Mouse (Mus musculus): ENCODE measurements around the gene Dusp12. TPM values are rescaled to one million over a fixed set of nuclear protein-coding genes. Genes with fewer than 3 reads are reported as not detected.

Gene Dusp12
- total RNA-seq, 2 experiments from 2014 or later: 14.9 to 20.4 TPM

DNA sequence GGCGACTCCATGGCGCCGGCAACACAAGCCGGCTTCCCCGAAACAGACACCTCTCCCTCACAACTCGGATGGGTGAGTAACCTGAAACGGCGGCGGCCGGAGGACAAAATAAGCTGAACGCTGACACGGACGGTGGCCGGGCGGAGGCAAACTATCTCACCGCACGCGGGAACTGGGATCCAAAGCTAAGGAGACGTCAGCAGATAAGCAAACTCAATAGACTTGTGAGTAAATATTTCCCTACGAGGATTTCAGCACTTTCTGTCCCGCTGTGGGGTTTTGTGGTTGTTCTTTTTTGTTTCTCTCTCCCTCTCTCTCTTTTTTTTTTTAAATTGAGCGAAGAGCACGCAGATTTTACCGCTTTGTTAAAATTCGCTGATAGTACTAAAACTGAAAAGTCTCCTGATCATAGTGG, 17.6 kb downstream of the Dusp12 start, which contains the start of gene Atf6:
Gene Atf6, minus strand, starts transcription at position 81 of the 415 bp plus-strand sequence.
- peak; percentile 94 to 96 for DNase-seq (ENCODE audit: extremely low spot score in 1 of 2, low spot score in 2 of 2)

DNA sequence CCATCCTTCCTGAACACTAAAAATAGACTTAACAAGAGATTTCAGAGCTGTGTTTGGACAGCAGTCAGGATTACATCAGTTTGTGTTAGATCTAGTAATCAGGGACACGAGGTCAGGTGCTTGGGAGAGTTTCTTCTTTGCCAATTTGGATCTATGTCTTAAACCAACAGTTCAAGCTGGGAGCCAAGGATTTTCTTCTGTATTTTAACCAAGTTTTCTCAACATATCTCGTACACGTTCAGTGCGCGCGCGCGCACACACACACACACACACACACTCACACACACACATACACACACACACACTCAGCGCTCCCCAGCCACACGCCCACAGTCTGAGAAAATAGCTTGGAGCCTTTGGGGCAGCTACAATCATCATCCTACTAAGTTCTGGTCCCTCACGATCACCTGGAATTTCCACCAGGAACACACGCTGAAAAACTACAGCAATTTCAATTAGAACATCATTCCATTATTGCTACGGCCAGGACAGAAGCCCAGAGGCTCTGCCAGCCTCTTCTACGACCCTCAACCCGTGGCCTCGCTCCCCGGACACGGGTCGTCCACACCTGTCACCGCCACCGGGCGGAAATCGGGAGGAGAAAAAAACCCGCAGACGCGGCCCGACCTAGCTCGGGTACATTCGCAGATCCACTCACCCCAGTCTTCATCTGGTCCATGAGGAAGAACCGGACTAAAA, 18.2 kb downstream of the Dusp12 start:
- intact Hi-C loops (cut with DNase I): no loop called here
- no peak for DNase-seq (ENCODE audit: extremely low spot score in 1 of 2, low spot score in 2 of 2)

More for the DNA sequence above, 17.6 kb downstream of the Dusp12 start, which contains the start of gene Atf6:
- intact Hi-C loops (cut with DNase I): no loop called here

DNA sequence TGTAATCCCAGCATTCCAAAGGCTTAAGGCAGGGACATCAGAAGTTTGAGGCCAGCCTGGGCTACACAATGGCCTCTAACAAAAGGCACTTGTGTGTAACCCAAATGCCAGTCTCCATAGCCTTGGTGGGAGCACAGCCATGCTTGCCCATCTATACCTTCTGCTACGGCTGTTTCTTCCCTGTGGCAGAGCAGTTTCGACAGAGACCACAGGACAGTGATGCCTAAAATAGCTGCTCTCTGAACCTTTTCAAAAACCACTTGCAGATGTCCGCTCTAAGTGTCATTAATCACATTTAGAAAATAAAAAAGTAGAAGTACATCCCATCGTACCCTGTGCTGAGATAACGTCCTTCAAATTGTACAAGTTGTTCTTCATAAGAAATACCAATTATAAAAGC, 19.9 kb downstream of the Dusp12 start:
- intact Hi-C loops (cut with DNase I): no loop called here
- no peak for DNase-seq (ENCODE audit: extremely low spot score in 1 of 2, low spot score in 2 of 2)

- DNase-seq (ENCODE audit: extremely low spot score in 1 of 2, low spot score in 2 of 2): no peak
- intact Hi-C loops (cut with DNase I): no loop called here
Measured at GRCm38 (mm10) chr1:170864754-170865153, 20.6 kb downstream of the Dusp12 start.

- no peak for DNase-seq (ENCODE audit: extremely low spot score in 1 of 2, low spot score in 2 of 2)
- intact Hi-C loops (cut with DNase I): no loop called here
Measured at GRCm38 (mm10) chr1:170864234-170864633, 21.1 kb downstream of the Dusp12 start.

DNA sequence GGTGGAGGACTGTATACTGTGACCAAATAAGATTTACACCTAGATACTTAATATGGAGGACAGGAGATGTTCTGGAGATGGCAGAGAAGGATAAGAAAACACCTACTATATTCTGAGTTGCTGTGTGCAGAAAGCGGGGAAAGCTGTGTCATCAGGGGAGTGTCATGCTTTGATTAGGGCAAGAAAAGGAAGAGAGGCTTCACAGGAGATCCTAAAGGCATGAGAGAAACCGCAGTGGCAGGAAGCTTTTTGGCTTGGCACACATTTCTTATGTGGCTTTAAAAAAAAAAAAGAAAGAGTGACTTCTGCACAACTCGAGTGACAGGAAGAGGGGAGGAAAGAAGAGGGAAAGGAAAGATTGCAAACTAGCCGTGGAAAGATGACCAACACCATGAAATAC, 22.3 kb downstream of the Dusp12 start:
- intact Hi-C loops (cut with DNase I): no loop called here
- no peak for DNase-seq (ENCODE audit: extremely low spot score in 1 of 2, low spot score in 2 of 2)

- DNase-seq (ENCODE audit: extremely low spot score in 1 of 2, low spot score in 2 of 2): no peak
- intact Hi-C loops (cut with DNase I): no loop called here
Measured at GRCm38 (mm10) chr1:170862435-170862717, 23.0 kb downstream of the Dusp12 start.

DNA sequence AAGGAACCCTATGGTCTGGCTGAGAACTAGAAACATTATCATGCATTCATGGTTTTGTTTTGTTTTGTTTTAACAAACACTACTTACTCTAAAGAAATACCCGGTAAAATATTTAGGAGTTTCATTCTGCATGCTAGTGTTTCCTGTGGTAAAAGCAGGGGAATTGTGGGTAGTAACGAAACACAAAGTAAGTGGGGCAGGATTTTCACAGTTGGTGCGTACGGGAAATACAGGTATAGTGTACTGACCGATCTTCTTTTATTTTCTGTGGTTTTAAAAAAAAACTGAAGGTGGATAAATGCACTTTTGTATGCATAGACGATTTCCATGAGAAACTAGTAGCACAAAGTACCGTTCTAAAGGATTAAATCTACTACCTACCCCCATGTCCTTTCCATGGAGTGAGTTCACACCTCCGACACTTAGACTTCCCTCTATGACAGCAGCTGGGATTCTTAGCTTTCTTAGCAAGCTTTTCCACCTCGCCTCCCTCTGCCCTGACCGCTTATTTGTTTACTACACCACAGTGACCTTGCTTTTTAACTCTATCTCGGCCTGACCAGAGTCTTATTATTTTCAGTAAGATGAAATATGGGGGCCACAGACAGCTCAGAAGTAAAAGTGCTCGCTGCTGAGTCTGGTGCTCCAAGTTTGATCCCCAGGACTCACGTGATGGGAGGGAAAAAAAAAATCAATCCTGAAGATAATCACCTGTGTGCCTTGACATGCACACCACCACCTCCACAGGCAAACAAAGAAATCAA, 23.5 kb downstream of the Dusp12 start:
- intact Hi-C loops (cut with DNase I): no loop called here
- DNase-seq (ENCODE audit: extremely low spot score in 1 of 2, low spot score in 2 of 2): no peak

DNA sequence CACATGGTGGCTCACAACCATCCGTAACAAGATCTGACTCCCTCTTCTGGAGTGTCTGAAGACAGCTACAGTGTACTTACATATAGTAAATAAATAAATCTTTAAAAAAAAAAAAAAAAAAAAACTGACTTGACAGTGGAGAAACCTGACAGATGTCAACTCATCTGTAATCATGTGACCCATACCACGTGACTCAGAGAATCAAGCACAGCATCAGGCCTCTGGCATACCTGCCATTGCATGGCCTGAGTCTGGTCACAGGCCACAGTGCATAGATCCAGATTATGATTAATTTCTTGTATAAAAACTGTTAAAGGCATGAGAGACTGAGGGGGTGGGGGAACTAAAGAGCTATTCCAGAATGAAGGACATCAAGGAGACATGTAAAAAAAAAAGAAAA, 26.5 kb downstream of the Dusp12 start:
- intact Hi-C loops (cut with DNase I): no loop called here

GRCm38 (mm10) chr1:170857369-170857768, 28.0 kb downstream of the Dusp12 start:
- intact Hi-C loops (cut with DNase I): no loop called here
- DNase-seq (ENCODE audit: extremely low spot score in 1 of 2, low spot score in 2 of 2): no peak

More for the DNA sequence above, 26.5 kb downstream of the Dusp12 start:
- DNase-seq (ENCODE audit: extremely low spot score in 1 of 2, low spot score in 2 of 2): no peak

DNA sequence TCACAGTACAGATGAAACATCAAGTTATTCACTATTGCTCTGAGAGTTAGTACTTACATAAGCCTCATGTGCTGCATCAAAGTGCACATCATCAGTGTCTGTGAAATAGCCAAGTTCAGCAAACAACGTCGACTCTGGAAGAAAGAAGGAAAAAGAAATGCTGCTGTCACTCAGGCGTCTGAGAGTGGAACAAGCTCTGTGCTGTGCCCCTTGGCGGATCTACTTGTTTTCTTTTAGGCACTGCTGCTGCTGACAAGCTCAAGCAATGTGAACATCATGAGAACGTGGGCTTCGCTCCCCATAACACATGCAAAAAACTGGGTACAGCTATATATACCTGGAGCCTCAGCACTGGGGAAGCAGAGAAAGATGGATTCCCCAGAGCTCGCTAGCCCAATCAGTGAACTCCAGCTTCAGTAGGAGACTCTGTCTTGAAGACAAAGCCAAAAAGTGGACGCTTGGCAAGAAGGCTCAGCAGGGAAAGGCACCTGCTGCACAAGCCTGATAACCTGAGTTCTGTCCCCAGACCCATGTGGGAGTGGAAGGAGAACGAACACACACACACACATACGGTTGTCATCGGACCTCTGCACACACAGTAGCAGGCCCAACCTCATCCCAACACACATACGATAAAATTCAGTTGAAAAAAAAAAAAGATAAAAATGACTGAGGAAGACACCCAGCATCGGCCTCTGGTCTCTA, 30.1 kb downstream of the Dusp12 start:
- intact Hi-C loops (cut with DNase I): no loop called here
- DNase-seq (ENCODE audit: extremely low spot score in 1 of 2, low spot score in 2 of 2): no peak

GRCm38 (mm10) chr1:170853604-170854003, 31.7 kb downstream of the Dusp12 start:
- intact Hi-C loops (cut with DNase I): no loop called here
- DNase-seq (ENCODE audit: extremely low spot score in 1 of 2, low spot score in 2 of 2): no peak

DNA sequence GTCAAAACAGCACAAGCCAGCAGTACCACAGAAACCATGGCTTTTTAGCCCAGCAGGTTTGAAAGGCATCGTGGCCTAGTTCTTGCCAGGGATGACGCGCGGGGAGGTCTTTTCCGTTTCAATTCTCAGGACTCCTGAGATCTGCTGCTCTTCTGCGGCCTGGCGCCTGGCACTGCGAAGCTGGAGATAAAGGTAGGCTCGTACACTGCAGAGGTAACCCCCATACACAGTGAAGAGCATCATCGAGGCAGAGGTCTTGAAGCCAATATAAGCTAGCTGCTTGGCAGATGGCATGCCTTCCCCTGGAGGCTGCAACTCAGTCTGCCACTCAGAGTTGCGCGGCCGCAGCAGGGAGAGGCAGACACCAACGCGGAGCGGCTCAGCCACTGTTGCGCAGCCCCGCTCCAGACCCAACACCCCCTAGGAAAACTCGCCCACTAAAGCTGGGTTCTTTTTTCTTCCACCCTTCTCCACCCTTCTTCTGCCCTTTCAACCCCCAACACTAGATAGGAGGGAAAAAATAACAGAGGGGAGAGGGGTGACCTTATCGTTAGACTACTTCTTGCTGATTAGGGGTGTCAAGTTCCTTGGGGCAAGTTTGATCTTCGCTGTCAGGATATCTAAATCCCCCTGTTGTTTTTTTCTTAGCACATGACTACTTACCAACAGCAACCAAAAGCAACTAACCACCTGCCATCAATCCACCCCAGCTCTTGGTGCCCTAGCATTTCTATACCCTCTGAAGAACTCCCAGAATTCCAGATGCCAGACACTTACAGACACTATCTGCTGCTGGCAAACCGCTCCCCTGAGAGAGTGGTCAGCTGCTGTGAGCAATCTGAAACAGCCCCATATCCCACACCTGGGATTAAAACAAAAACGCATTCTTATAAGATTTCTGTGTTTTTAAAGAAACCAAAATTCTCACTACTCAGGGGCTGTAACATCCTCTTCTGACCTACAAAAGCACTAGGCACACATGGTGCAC, 34.4 kb downstream of the Dusp12 start:
- intact Hi-C loops (cut with DNase I): no loop called here
- DNase-seq (ENCODE audit: extremely low spot score in 1 of 2, low spot score in 2 of 2): no peak

- DNase-seq (ENCODE audit: extremely low spot score in 1 of 2, low spot score in 2 of 2): no peak
- intact Hi-C loops (cut with DNase I): no loop called here
Measured at GRCm38 (mm10) chr1:170850007-170850406, 35.3 kb downstream of the Dusp12 start.

DNA sequence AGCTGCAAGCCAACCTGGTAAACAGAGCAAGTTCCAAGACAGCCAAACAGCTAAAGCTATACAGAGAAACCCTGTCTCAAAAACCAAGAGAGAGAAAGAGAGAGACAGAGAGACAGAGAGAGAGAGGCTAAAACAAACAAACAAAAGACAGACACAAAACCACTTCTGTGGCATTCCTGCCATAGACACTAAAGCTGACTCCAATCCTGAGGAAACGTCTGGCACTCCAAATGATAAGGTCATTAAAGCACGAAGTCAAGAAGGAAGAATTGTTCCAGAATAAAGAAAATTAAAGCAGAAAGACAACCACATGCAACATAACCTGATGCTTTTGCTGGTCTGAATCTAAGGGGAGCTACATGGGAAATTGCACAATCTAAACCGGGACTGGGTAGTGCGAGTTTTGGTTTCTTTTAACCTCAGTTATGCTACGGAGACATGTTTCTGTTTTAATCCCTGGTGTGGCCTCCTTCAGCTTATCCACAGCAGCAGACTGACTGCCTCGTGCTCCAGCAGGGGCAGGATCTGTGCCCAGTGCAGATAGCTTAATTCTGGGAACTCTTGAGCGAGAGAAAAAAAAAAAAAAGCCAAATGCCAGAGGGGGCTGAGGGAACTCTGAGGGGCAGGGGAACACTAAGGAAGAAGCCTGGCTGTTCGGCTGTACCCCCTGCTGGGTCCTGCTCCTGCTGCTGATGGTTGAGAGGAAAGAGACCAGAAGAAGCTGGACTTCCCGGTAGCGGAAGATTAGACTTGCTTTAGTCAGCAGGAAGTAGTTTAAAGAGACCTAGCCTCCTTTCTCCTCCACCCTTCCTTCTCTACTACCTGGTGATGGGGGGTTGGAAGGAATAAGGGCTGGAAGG, 39.7 kb downstream of the Dusp12 start:
- DNase-seq (ENCODE audit: extremely low spot score in 1 of 2, low spot score in 2 of 2): no peak
- intact Hi-C loops (cut with DNase I): no loop called here

DNA sequence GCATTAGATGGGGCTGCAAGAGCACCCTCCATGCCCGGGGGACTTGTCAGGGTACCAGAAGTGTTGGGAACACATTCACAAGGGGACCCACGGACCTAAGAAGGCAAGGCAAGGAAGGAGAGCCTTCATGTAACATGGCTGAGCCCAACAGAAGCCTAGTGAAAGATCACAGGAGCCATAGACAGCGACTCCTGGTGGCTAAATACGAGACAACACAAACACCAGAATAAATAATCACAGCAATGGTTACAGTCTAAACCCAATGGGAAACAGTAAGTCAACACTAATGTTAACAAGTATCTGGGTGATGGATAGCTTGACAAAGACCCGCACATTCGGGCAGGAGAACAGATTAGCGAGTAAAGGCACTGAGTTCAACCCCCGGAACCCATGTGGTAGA, 41.0 kb downstream of the Dusp12 start:
- no peak for DNase-seq (ENCODE audit: extremely low spot score in 1 of 2, low spot score in 2 of 2)
- intact Hi-C loops (cut with DNase I): no loop called here

GRCm38 (mm10) chr1:170839685-170840084, 45.7 kb downstream of the Dusp12 start:
- intact Hi-C loops (cut with DNase I): loop anchor here (2.0 kb wide), 2 partner anchors 207 to 549 kb away; no protein-coding TSS in a partner anchor
- peak in 1 of 2 experiments; percentile 33 for DNase-seq (ENCODE audit: extremely low spot score in 1 of 2, low spot score in 2 of 2)

- intact Hi-C loops (cut with DNase I): no loop called here
Measured at GRCm38 (mm10) chr1:170834756-170835155, 50.6 kb downstream of the Dusp12 start.

More at GRCm38 (mm10) chr1:170834756-170835155, 50.6 kb downstream of the Dusp12 start:
- no peak for DNase-seq (ENCODE audit: extremely low spot score in 1 of 2, low spot score in 2 of 2)

Measured in left cerebral cortex, postnatal 10 days (tissue).